Mouse (Mus musculus) yolk sac, embryonic 10.5 days (tissue): ENCODE results near the gene Hmx1.
A peak's percentile ranks its signal among the peaks of the same experiment; 100 is the strongest.

Experiments
- DNase-seq: peaks from one replicate; pipeline ENCODE4 v3.0.0-alpha.2; 2017; ENCODE audit warnings: low spot score

Hmx1 gene

DNA sequence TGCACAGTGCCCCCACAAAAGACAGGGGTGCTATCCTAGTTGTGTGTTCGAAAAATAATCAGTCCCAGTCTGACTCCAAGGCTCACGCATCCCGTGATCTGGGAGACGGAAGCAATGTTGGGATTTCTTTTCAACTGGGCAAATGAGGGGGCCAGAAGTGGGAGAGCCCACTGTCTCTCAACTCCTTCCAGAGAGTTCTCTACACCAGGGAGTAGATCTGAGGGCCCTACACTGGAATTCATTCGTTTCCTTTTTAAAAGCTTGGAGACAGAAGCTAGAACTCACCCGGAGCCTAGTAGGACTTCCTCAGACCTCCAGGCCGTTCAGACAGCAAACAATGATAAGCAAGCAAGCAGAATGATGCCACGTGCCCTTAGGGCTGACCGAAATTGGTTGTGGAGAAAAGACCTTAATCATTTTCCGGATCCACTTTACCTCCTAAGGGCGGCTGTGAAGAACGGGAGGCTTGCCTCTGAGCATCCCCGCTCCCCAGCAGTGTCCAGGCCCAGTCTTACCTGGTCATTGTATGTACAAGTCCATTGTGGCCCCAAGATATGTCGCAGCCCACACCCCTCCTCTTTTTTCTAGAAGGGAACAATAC, 9.5 kb downstream of the Hmx1 start:
- no peak for DNase-seq

DNA sequence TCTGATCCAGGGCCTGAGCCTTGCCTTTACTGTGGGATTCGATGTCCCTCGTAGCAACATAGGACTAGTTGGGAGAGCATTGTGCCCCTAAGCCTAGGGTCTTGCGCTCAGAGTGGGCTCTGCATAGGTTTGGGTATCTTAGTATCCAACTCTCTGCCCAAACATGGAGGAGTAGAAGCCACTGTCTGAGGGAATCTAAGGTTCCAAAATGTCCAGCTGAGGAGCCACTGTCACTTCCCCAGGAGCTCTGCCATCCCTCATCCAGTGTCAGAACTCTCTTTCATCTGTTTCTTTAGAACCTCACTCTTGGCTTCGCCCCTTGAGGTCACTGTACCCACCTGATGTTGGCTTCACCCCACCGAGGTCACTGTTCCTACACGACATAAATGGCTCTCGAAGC, 10.2 kb downstream of the Hmx1 start:
- DNase-seq, result no peak

DNA sequence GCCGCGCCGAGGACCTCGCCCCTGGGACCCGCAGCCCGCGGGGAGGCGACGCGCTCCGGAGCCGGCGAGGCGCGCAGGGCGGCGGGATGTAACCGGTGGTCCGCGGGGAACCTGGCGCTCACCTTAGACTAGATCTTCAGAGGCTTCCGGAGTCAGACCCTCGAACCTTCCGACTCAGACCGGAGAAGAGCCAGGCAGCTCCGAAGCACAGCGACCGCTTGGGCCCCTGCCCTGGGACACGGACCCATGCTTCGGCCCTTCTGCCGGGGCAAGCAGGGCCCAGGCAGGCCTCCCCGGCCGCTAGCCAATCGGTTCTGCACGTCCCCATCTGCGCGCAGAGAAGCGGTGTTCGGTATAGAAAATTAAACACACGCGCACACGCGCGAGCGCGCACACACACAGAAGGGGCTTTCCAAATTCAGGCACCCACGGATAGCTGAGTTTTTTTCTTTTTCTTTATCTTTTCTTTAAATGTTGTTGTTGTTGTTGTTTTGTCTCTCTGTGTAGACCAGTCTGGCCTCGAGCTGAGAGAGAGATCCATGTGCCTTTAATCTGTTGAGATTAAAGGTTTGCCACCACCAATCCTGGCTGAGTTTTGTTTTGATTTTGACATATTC, 10.9 kb downstream of the Hmx1 start:
- DNase-seq, result no peak

DNA sequence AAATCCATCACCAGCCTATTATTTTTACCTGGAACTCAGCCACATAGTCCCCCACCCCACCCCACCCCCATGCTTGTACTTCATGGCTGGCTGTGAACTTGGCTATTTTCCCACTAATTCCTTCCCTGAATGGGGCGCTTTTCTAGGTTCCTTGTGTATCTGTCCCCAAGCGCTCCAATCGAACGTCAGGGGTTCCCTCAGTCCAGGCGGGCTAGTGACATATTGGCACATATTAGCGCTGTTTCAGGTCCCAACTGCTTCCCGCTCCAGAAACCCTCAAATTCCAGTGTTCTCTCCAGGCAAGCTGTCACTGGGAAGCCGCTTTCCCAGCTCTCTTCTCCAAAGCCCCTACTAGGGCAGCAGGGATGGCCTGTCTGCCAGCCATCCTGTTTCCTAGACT, 12.3 kb downstream of the Hmx1 start:
- DNase-seq, result no peak

DNA sequence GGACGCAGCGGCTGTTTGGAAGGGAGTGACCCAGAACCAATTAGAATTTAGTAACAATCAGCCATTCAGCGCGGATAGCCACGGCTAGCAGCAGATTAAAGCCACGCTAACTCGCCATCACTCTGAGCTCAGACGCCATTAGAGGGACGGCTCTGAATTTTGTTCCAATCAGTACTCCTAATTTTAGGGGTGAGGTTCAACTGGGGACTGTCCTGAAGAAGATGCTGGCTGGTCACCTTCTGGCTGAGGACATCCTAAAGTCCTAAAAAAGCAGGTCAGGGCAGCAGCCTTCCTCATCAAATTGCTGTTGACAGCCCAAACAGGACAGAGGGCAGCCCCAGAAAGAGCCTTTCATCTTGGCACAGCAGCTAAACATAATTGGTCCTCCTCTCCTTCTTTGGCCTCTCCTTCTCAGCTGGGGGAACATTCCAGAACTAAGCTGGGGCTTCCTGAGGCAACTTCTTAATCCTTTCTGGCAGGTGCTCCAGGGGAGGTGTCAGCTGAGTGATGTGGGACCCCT, 18.6 kb downstream of the Hmx1 start:
- no peak for DNase-seq

DNA sequence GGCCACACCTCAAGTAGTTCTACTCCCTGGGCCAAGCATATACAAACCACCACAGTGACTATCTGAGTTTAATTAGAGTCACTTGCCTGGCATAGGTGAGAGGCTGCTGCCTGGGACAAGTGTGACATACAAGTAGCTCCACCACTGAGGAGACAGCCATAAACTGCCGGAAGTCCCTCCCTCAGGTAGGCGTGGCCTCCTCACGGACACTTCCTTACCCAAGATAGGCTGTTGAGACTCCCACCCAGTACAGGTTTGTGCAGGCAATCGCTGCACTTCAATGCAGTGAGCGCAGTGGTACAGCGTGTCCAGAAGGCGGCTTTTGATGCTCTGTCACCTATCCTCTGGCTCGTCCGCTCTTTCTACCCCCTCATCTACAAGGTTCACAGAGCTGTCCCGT, 22.1 kb downstream of the Hmx1 start:
- DNase-seq, result no peak

DNA sequence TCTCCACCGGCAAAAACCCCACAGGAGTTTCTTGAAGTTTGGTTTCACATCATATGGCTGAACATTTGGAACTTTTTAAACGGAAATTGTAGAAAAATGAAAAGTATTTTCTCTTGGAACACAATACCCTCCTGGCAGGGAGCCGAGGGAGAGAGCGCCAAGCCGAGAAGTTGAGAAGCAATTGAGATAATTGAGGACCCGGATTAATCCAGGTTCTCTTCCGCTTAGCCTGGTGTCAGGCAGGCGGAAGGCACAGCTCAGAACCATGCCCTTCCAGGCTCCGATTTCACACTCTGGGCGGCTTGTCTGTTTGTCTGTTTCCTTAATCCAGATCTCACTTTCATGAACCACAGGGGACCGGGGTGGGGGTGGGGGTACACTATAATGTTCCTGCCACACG, 23.9 kb downstream of the Hmx1 start:
- no peak for DNase-seq

DNA sequence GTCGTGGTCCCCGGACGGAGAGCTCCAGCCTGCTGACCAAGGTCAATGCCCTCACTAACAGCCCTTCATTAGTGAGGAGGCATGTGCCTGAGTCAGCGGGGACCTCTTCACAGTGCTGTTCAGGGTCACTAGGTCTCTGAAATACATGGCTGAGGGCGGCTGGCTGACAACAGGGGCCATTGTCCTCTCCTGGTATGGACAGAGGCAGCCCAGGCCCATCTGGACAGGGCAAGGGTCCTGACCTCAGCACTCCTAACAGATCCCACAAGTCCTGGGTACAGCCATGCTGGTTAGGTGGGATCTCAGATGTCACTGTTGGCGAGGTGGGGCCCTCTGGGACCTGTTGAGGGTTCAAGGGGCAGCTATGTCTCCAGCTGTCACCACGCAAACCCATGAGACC, 28.8 kb downstream of the Hmx1 start:
- peak; percentile 8 for DNase-seq

DNA sequence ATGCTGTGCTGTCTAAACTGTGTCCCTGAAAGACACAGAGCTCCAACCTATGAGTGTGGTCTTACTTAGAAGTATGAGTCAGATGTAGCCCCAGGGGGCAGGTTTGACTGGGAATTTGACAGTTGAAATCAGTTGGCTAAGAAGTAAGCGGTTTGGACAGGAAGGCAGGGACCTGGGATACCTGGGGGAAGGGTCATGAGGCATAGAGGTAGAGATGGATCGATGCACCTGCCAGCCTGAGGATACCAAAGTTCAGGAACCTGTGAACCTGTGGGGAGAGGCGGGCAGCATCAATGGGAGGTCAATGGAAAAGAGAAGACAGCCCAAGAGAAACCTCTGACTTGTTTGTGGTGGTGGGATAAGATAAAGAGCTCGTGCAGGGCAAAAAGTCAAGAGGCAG, 32.7 kb downstream of the Hmx1 start:
- DNase-seq, result no peak

DNA sequence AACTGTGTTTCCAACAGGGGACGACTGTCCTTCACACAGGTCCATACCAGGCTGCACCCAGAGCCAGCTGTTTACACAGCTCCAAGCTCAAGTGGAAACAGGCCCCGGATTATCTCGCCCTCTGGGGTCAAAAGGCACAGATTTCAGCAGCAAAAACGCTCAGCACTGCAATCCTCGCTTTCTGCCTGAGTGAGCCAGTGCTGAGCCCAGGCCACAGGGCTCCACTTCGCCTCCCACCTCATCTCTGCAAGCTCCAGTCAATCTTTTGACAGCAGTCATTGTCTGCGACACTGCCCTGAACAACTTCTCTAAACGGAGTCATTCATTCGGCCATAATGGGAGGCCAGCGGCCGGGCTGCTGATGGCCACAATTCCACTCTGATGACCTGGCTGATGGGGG, 36.3 kb downstream of the Hmx1 start:
- peak; percentile 84 for DNase-seq

DNA sequence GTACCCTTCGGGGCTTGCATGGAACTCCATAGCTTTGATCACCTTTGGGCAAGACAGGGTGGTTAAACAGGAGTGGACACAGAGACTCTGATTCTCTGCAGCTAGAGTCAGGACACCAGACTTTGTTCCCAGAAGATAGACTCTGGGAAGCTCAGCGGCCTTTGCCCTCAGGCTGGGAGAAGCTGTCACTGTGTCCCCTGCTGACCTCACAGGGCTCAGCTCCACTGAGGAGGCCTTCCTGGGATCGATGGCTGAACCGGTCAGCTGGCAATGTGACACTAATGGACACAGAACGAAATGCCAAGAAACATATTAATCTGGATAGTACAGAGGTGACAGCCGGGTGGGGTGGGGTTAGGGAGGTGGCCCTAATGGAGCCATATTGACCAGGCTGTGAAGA, 39.0 kb downstream of the Hmx1 start:
- DNase-seq, result peak; percentile 73

DNA sequence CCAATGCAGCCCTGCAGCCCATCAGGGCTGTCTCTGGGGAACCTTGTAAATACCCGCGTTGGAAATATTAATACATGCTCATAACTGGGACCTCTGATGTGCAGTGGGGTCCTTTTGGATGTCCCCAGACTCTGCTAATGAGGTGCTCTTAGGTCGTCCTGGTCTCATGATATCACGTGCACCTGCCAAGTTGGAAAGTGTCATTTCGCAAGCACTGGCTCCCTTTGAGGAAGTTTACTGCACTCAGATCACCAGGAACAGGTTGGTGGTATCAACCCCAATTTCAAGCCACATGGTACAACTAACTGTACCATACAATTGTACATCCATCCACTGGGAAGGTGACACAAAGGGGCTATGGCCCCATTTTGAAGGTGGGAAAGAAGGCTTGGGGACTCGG, 39.5 kb downstream of the Hmx1 start:
- DNase-seq, result no peak

DNA sequence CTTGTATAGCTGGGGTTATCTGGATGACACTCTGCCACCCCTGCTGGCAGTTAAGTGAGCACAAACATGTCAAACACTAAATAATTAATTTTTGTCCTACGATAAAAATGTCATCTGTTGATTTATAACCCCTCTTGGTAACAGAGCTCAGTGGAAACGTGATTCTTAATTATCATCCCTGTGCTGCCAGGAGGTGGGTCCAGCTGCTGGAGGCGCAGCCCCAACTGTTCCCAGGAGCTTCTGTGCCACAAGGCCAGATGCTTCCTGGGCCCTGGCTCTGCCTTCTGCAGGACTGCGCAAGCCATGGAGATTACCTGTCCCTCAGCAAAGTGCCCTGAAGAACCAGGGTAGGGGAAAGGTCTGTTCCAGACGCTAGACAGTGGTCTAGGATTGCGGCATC, 43.2 kb downstream of the Hmx1 start:
- no peak for DNase-seq

DNA sequence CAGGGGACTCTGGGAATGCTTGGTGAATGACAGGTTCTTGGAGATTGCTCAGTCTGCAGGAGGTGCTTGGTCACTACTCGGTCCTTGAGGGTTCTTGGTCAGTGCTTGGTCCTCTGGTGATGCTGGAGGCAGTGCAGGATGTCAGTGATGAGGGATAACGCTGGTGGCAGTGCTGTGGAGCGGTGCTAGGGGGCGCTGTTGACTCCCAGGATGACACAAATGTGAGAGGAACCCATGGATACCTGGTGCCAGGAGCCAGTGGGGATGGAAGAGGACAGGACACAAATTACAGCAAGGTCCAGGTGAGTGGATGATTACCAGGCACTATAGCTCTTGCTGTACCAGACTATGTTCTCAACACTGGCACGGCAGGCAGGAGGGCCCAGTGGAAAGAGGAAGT, 45.1 kb downstream of the Hmx1 start:
- no peak for DNase-seq

DNA sequence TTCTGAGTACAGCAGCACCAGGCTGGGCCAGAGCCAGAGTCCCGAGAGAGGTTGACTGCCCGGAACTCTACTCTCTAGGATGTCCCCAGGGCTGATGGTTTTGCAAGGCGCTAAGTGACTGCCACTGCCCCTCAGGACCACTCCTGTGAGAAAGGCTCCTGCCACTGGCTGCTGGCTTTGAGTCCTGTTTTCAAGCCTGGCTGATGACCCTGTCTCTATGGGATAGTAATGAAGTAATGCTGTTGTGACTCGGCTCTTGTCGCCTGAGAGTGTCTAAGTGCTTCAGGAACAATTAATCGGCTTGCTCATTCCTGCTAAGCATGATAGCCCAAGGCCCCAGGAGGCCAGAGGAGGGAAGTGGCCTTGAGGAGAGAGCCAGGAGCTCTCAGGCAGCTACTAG, 45.8 kb downstream of the Hmx1 start:
- DNase-seq, result no peak

DNA sequence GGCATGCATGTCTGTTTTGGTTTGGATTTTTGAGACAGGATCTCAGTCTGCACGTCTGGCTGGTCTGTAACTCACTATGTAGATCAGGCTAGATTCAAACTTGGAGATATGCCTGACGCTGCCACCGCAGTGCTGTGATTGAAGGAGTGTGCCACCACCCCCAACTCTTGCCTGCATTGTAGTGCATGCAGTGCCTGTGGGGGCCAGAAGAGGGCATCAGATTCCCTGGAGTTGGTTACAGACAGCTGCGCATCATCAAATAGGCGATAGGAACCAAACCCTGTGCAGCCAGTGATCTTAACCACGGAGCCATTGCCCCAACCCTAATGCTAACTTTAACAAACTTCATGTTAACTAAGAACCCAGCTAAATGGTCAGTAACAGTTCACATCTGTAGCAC, 49.9 kb downstream of the Hmx1 start:
- no peak for DNase-seq

DNA sequence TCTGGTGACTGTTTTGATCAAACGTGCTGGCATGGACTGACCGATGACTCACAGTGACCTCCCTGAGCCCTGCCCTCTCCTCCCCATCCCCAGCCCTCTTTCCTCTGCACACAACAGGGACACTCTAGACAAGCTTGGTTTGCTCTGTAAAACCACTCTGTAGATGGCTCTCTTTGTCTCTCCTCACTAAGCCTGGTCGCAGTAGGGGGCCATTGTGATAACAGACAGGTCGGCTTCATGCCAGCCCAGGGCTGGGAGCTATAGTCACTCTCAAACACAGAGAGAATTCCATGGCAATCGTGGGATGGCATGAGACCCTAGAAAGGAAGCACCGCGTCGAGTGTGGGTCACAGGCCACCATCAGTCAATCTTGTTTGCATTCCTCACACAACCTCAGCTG, 51.6 kb downstream of the Hmx1 start:
- no peak for DNase-seq

DNA sequence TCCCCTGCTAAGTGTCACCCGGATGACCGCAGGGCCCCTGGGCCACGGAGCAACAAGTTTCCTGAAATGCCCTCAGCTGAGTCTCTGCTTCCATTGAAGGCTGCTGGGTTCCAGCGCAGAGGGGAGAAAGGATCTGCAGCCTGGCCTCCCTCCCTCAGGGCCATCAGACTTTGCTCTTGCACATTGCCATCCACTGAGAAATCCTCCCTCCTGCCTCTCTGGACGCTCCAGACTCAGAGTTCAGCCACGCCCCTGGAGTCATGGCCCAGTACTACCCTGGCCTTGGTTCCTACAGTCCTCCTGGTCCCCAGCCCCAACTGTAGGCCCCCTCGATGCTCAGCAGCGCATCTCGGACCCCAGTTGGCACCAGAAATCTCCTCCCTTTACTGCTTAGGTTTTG, 52.5 kb downstream of the Hmx1 start:
- DNase-seq, result no peak

DNA sequence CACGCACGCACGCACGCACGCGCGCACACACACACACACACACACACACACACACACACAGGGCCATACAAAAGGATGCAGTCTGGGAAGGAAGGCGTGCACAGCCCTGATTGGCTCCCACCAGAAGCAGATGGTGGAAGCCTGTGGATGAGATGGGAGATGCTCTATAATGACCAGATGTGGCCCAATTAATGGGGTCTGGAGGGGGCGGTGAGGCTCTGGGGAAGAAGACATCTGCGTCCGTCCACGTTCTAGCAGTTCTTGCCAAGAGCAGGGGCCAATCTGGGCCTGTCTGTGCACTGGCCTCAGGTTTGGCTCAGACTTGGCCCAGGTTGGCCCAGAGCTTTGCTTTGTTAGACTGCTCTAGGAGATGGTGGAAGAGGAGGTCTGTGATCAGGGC, 55.8 kb downstream of the Hmx1 start:
- DNase-seq, result no peak

DNA sequence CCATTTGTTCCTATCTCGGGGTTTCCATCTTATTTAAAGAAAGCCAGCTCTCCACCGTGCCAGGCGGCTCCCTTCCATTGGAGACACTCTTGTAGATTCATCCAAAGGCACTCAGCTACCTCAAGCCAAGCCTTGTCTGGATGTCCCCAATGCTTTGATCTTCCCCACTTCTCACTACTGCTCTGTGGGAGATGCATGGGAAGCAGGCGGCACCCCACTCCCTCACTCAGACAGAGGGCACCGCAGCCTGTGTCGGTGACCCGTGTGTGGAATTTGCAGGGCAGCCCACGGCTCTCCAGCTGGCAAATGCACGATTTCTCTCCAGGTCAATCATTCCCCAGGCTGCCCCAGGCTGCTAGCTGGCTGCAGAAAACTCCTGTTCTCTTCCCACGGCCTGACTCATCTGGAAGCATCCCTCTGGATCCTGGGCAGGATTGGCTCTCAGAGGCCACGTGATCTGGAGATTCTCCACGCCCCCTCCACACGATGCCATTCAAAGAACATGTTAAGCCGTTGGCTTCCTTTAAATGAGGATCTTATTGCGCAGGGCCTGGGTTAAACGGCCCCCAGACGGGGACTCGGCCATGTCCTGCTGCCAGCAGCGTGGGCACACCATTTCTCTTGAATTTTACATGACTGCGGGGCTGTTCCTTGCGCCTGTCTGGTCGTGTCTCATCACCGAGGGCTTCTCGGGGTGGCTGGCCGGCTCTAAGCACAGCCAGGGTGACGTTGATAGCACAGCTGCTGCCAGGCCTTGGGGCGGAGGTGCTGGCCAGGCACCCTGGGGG, 58.9 kb downstream of the Hmx1 start:
- no peak for DNase-seq
